Mouse (Mus musculus) macrophage (primary cell): ENCODE data around the gene Hist1h4d. TPM values are rescaled to one million over a fixed set of nuclear protein-coding genes. Genes with fewer than 3 reads are reported as not detected.
A peak's percentile ranks its signal among the peaks of the same experiment; 100 is the strongest.
"Not testable (repeated sequence)": the region's sequence is repeated elsewhere in the genome, so short reads cannot be mapped to it uniquely, and the experiment has no call there.

Source experiments
- H3K27ac ChIP-seq: fragments of 350-480 bp; formaldehyde crosslinking; 2 replicates; pipeline ENCODE4 v1.9.0; 2021
- H3K36me3 ChIP-seq: fragments of 350-480 bp; formaldehyde crosslinking; 2 replicates; pipeline ENCODE4 v1.9.0; 2021; ENCODE audit errors: inconsistent target
- H3K4me3 ChIP-seq: fragments of 350-480 bp; formaldehyde crosslinking; 2 replicates; pipeline ENCODE4 v1.9.0; 2021; ENCODE audit errors: inconsistent target
- H3K79me2 ChIP-seq: fragments of 350-480 bp; formaldehyde crosslinking; 2 replicates; pipeline ENCODE4 v1.9.0; 2021; ENCODE audit errors: inconsistent target
- WGBS: methylation state at CpG from one replicate; pipeline ENCODE4 v1.1.7; 2026; ENCODE audit warnings: inconsistent platforms; ENCODE audit not compliant: missing documents; 5-methylcytosine and 5-hydroxymethylcytosine counted together
- polyA plus RNA-seq: library from polyadenylated mRNA; stranded (reverse); fragments of 250-400 nt; gene quantifications from 3 replicates; pipeline ENCODE4 v1.2.4, GENCODE M21; 2018; ENCODE audit warnings: inconsistent platforms

Hist1h4d gene
- polyA plus RNA-seq, 1 experiment from 2014 or later, result 0.13 TPM

- H3K27ac ChIP-seq, result peak overlapping the region; percentile 13; the same call in 1 of the 2 replicates
- WGBS, result 63% methylated on average over 2 of the region's 2 CpGs
- H3K79me2 ChIP-seq, H3K36me3 ChIP-seq, H3K4me3 ChIP-seq: not testable (repeated sequence)
Measured at GRCm38 (mm10) chr13:23560699-23561098, 20.7 kb upstream of the Hist1h4d start.

DNA sequence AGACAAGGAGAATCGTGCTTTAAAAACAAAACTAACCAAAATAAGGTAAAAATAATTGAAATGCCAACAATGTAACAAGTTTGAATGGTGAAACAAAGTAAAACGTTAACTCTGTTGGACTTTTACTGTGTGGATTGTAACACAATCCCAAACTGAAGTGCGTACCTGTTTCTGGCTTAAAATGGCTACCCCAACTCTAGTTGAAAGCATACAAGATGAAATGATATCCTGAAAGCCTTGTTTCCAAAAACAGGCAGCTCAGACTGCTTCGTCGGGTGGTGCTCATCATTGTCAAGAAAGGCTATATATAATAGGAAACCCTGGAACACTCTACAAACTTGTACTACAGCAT, 19.9 kb upstream of the Hist1h4d start:
- not testable (repeated sequence) for H3K27ac ChIP-seq, H3K79me2 ChIP-seq, H3K36me3 ChIP-seq
- WGBS, result 0% methylated on average over 2 of the region's 5 CpGs
- peak overlapping the region; percentile 5; the same call in 1 of the 2 replicates for H3K4me3 ChIP-seq

- not testable (repeated sequence) for H3K79me2 ChIP-seq, H3K36me3 ChIP-seq
- peak within 1 kb of the TSS; percentile 91 for H3K27ac ChIP-seq
- peak within 1 kb of the TSS; percentile 15; the same call in 1 of the 2 replicates for H3K4me3 ChIP-seq
- WGBS, result 0% methylated on average over 23 of the region's 67 CpGs
Measured at GRCm38 (mm10) chr13:23561883-23562659, 19.3 kb upstream of the Hist1h4d start, which contains the start of gene Hist1h3e. Hist1h3e (minus strand) TSS chr13:23562369.

DNA sequence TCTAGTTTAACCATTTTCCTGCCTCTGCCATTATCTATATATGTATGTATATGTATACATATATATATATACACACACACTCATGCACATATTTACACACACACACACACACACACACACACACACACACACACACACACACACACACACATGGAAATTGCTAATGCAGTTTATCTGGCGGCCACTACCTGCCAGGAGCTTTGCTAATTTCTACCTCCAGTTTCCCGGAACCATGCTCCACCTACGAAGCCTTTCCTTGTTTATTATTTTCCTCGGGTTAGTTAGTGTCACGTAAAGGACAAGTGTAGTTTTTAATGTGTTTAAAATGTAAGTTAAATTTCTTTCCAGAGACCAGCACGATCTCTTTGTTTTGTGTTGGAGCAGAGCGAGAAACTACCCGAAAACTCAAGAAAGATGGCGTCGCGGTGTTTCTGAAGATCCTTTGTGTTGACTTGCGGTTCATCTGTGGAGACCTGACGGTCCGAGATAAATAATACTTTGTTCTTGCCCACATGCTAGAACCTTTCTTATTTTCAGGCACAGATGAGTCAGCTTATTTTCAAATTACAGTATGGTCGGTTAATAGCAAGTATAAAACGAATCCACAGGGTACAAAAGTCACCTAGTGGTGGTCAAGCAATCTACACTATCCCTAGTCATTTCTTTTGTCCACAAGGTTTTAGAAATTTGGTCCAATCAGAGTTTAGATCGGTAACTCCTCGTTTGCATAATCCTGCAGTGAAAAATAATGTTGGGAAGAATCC, 18.5 kb upstream of the Hist1h4d start:
- Histone ChIP-seq H3K36me3 (no peaks in the 10 kb centered on the region), H3K79me2 (no peaks in the 10 kb centered on the region), H3K27ac (peak overlapping the region; percentile 91), H3K4me3 (peak overlapping the region; percentile 15; the same call in 1 of the 2 replicates)
- WGBS, result 7% methylated on average over 18 of the region's 18 CpGs

GRCm38 (mm10) chr13:23564482-23564881, 16.9 kb upstream of the Hist1h4d start:
- H3K79me2 ChIP-seq, result no peaks in the 10 kb centered on the region
- 95% methylated on average over 2 of the region's 2 CpGs for WGBS
- H3K36me3 ChIP-seq, result no peaks in the 10 kb centered on the region
- H3K27ac ChIP-seq, result no peak overlapping the region
- no peak overlapping the region for H3K4me3 ChIP-seq

DNA sequence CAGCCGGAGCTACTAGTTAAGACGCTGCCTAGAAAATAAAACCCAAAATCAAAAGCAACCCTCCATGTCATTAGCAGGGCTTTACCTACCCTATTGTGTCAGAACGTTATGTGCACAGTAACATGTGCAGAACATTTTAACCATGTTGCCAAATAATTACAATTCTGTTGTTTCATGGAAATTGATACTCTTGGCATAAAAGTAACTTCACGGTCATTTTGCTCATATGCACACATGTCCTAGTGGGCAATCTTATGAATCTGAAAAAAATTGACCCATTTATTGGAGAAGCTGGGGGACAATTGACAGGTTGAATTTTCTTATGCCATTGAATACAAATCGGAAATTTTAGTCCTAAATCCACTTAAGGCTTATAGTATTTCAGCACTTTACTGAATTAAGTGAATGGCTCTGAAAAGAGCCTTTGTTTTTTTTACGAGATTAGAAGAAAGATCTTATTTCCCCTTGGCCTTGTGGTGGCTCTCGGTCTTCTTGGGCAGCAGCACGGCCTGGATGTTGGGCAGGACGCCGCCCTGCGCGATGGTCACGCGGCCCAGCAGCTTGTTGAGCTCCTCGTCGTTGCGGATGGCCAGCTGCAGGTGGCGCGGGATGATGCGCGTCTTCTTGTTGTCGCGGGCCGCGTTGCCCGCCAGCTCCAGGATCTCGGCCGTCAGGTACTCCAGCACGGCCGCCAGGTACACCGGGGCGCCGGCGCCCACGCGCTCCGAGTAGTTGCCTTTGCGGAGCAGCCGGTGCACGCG, 11.0 kb upstream of the Hist1h4d start:
- WGBS, result 15% methylated on average over 5 of the region's 41 CpGs
- H3K4me3 ChIP-seq, result peak overlapping the region; percentile 1; the same call in 1 of the 2 replicates
- H3K27ac ChIP-seq, result peak overlapping the region; percentile 46

GRCm38 (mm10) chr13:23571022-23571503, 10.3 kb upstream of the Hist1h4d start, which contains the start of the genes Hist1h2ae and Hist1h2bg:
Hist1h2ae (minus strand) TSS chr13:23571220.
Hist1h2bg (plus strand) TSS chr13:23571396.
- 0% methylated on average over 8 of the region's 18 CpGs for WGBS
- H3K79me2 ChIP-seq, result peaks cover 18% of the 10 kb centered on the region; the same call in 1 of the 2 replicates
- H3K4me3 ChIP-seq, result peak within 1 kb of the TSS; percentile 41
- H3K36me3 ChIP-seq, result no peaks in the 10 kb centered on the region
- peak within 1 kb of the TSS; percentile 75 for H3K27ac ChIP-seq

More for the DNA sequence above, 11.0 kb upstream of the Hist1h4d start:
- H3K79me2 ChIP-seq, result peaks cover 18% of the 10 kb centered on the region; the same call in 1 of the 2 replicates
- not testable (repeated sequence) for H3K36me3 ChIP-seq

DNA sequence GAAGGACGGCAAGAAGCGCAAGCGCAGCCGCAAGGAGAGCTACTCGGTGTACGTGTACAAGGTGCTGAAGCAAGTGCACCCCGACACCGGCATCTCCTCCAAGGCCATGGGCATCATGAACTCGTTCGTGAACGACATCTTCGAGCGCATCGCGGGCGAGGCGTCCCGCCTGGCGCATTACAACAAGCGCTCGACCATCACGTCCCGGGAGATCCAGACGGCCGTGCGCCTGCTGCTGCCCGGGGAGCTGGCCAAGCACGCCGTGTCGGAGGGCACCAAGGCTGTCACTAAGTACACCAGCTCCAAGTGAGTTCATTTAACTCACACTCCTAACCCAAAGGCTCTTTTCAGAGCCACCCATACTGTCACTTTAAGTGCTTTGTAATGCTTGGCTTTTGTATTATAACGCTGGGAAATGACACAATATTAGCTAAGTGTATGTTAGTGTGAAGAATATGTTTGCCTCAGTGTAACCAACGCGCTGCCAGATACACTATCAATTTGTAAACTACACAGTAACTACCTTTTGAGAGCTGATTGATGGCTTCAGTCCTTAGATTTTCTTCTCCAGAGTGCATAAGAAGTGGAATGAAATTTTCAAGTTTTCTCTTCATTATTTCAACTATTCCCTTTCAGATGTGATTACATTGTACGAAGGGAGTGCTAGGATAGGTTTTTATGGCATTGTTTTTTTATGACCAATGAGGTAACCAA, 9.7 kb upstream of the Hist1h4d start:
- H3K4me3 ChIP-seq, result peak overlapping the region; percentile 41
- not testable (repeated sequence) for H3K36me3 ChIP-seq
- 2% methylated on average over 7 of the region's 34 CpGs for WGBS
- H3K27ac ChIP-seq, result peak overlapping the region; percentile 75
- H3K79me2 ChIP-seq, result peaks cover 18% of the 10 kb centered on the region; the same call in 1 of the 2 replicates

DNA sequence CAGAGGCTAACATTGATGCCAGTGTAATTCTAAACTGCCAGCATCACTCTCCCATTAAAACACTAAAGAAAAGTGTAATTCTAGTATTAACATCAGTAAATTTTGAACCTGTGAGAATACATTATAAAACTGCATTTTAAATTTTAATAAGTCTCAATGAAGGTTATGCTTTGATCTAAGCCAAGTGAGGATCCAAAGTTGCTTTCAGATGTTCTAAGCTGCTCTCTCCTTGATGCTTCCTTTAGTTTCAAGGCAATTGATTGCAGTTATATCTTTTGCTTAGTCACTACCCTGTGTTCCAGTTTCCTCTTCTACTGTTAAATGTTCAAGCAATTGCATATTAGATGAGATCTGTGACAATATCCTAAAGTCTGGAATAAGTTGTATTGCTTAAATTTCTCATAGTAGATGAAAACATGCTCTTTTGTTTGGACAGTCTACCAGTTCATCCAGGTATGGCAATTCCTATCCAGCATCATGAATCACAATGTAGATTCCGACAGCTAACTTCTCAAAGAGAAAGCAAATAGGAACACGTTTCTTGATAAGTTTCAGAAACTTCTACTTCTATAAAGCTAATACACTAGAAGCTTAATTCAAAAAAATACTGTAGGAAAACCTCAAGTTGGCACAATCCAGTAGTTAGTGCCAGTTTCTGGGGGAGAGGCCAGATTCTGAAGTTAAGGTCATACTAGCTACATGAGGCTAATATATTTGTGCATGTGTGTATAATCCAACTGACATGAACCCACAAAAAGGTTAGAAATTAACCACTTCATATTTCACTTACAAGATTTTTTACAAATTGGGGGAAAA, 9.0 kb upstream of the Hist1h4d start:
- H3K36me3 ChIP-seq, result no peaks in the 10 kb centered on the region
- peak overlapping the region; percentile 41 for H3K4me3 ChIP-seq
- H3K27ac ChIP-seq, result peak overlapping the region; percentile 75
- peaks cover 18% of the 10 kb centered on the region; the same call in 1 of the 2 replicates for H3K79me2 ChIP-seq
- WGBS, result 40% methylated on average over 2 of the region's 2 CpGs

DNA sequence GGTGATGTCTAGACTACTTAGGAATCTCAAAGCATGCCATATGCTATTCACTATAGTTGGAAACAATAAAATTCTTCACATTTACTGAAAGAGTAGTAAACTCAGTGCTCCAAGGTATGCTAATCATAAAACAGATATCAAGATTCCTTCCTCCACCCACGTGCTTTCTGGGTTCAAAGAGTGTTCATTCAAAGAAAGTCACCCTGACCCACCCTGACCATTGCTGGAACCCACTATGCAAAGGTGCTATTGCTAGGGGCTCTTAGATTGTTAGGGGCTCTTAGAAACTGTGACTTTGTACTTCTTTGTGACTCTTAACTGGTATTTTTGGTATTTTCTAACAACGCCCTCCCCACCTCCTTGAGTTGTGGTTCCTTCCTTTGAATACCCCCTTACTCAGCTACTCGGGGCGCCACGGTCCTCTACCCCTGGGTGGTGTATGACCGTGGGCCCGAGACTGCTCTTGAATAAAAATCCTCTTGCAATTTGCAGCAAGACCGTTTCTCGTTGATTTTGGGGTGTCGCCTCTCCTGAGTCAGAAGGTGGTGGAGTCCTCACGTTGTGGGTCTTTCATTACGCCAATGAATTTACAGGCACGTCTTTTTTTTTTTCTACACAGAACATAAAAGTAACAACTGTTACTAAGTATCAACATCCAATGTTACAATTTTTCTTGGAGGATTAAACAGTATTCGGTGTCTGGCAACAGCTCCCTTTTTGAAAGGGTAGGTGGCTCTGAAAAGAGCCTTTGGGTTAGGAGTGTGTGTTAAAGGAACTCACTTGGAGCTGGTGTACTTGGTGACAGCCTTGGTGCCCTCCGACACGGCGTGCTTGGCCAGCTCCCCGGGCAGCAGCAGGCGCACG, 8.1 kb upstream of the Hist1h4d start:
- Histone ChIP-seq H3K79me2 (peaks cover 18% of the 10 kb centered on the region; the same call in 1 of the 2 replicates), H3K27ac (peak overlapping the region; percentile 75), H3K4me3 (peak overlapping the region; percentile 41)
- not testable (repeated sequence) for H3K36me3 ChIP-seq
- whole genome bisulfite sequencing, result 6% methylated on average over 14 of the region's 20 CpGs

- peak within 1 kb of the TSS; percentile 75 for H3K27ac ChIP-seq
- H3K79me2 ChIP-seq, result peaks cover 18% of the 10 kb centered on the region; the same call in 1 of the 2 replicates
- WGBS, result under 1% methylated on average over 23 of the region's 42 CpGs
- not testable (repeated sequence) for H3K36me3 ChIP-seq
- peak within 1 kb of the TSS; percentile 41 for H3K4me3 ChIP-seq
Measured at GRCm38 (mm10) chr13:23573898-23574524, 7.4 kb upstream of the Hist1h4d start, which contains the start of the genes Hist1h2bf and Hist1h2ad. Hist1h2bf (minus strand) TSS chr13:23574196. Hist1h2ad (plus strand) TSS chr13:23574381.
